Mouse (Mus musculus) heart, embryonic 15.5 days (tissue): ENCODE data around the gene Ubac2. TPM values are rescaled to one million over a fixed set of nuclear protein-coding genes. Genes with fewer than 3 reads are reported as not detected.

Source experiments
- polyA plus RNA-seq: library from polyadenylated mRNA; unstranded; fragments of >200 nt; fragmentation: Nextera tagmentation; extraction: Ambion mirVana; gene quantifications from 2 replicates; pipeline ENCODE4 v1.2.1, GENCODE M21; 2015

The Ubac2 gene
- polyA plus RNA-seq, 1 experiment from 2014 or later = 42.4 TPM

Other genes with a start within 250 kb of the Ubac2 start
- 4.4 and 6.5 TPM in 2 replicates for gene Dock9, start 80.8 kb upstream of the Ubac2 start, polyA plus RNA-seq
- gene Gpr18, start 37.2 kb downstream of the Ubac2 start, polyA plus RNA-seq = 0.21 and 0.93 TPM in 2 replicates
- 1.8 and 3.1 TPM in 2 replicates for gene Gpr183, start 86.6 kb downstream of the Ubac2 start, polyA plus RNA-seq
- not detected in 2 replicates for gene Timm8a2, start 156.1 kb downstream of the Ubac2 start, polyA plus RNA-seq
- gene Tm9sf2, start 228.4 kb downstream of the Ubac2 start, polyA plus RNA-seq = 120 and 122 TPM in 2 replicates